Mouse (Mus musculus) C2C12 (cell line): ENCODE data around the gene Rubcnl. TPM values are rescaled to one million over a fixed set of nuclear protein-coding genes. Genes with fewer than 3 reads are reported as not detected.
A peak's percentile ranks its signal among the peaks of the same experiment; 100 is the strongest.

Experiments
- H3K27me3 ChIP-seq: one replicate; pipeline ENCODE4 v1.6.1; 2011; ENCODE audit not compliant: control insufficient read depth, insufficient read depth, insufficient read length
- H3K36me3 ChIP-seq: one replicate; pipeline ENCODE4 v1.6.1; 2011; ENCODE audit not compliant: control insufficient read depth, insufficient read depth
- H3K4me3 ChIP-seq: one replicate; pipeline ENCODE4 v1.5.1; 2011; ENCODE audit warnings: mild to moderate bottlenecking, control low read depth; ENCODE audit not compliant: poor library complexity, insufficient read depth, severe bottlenecking
- H3K79me2 ChIP-seq: one replicate; pipeline ENCODE4 v1.6.1; 2011; ENCODE audit not compliant: control insufficient read depth, insufficient read depth
- H3K79me3 ChIP-seq: one replicate; pipeline ENCODE4 v1.6.1; 2011; ENCODE audit warnings: low read depth, control low read depth
- H3ac ChIP-seq: one replicate; pipeline ENCODE3; 2011; ENCODE audit warnings: low read depth; ENCODE audit not compliant: control insufficient read depth, insufficient read length
- CEBPB ChIP-seq: IDR thresholded peaks from one replicate; pipeline ENCODE4 v1.6.1; 2011; ENCODE audit warnings: low read depth, mild to moderate bottlenecking, control low read depth, moderate library complexity
- CTCF ChIP-seq: IDR thresholded peaks from one replicate; pipeline ENCODE4 v1.5.1; 2011; ENCODE audit not compliant: control insufficient read depth, insufficient read depth, insufficient read length
- FOSL1 ChIP-seq: IDR thresholded peaks from one replicate; pipeline ENCODE4 v1.8.0; 2011; ENCODE audit warnings: mild to moderate bottlenecking, low read length; ENCODE audit not compliant: poor library complexity, insufficient read depth, severe bottlenecking
- MAX ChIP-seq: IDR thresholded peaks from one replicate; pipeline ENCODE4 v1.6.1; 2011; ENCODE audit warnings: mild to moderate bottlenecking, control low read depth
- MYOD1 ChIP-seq: IDR thresholded peaks from one replicate; pipeline ENCODE4 v1.6.1; 2011; ENCODE audit warnings: low read depth; ENCODE audit not compliant: control insufficient read depth, insufficient read length
- MYOG ChIP-seq: IDR thresholded peaks from one replicate; pipeline ENCODE4 v1.6.1; 2011; ENCODE audit not compliant: control insufficient read depth, insufficient read length; ENCODE audit errors: extremely low read depth
- USF1 ChIP-seq: IDR thresholded peaks from one replicate; pipeline ENCODE4 v1.6.1; 2011; ENCODE audit warnings: low read depth, mild to moderate bottlenecking, control low read depth, moderate library complexity
- polyA plus RNA-seq: library from polyadenylated mRNA; unstranded; fragments of >200 nt; fragmentation: generic; extraction: Trizol; gene quantifications from one replicate; pipeline ENCODE4 v1.2.1, GENCODE M21; 2012; ENCODE audit warnings: missing spikeins

Gene Rubcnl
- polyA plus RNA-seq, 1 experiment, result 0.40 TPM

GRCm38 (mm10) chr14:75032742-75033141 lies 16.9 kb downstream of the Rubcnl start:
- H3K4me3 ChIP-seq, result no peak overlapping the region
- no peak for TF ChIP-seq FOSL1
- no peak for TF ChIP-seq CTCF
- no peak for TF ChIP-seq MAX
- no peak for TF ChIP-seq MYOG
- TF ChIP-seq CEBPB, result no peak
- H3K79me2 ChIP-seq, result no peaks in the 10 kb centered on the region
- no peak overlapping the region for H3ac ChIP-seq
- H3K36me3 ChIP-seq, result no peaks in the 10 kb centered on the region
- H3K27me3 ChIP-seq, result no peaks in the 10 kb centered on the region
- H3K79me3 ChIP-seq, result no peaks in the 10 kb centered on the region

GRCm38 (mm10) chr14:75034240-75034639 lies 18.4 kb downstream of the Rubcnl start:
- no peaks in the 10 kb centered on the region for H3K36me3 ChIP-seq
- no peak overlapping the region for H3ac ChIP-seq
- no peak for TF ChIP-seq FOSL1
- no peak for TF ChIP-seq CEBPB
- no peak for TF ChIP-seq MAX
- TF ChIP-seq CTCF, result no peak
- no peak for TF ChIP-seq USF1
- no peak for TF ChIP-seq MYOG
- no peak for TF ChIP-seq MYOD1
- no peak overlapping the region for H3K4me3 ChIP-seq
- no peaks in the 10 kb centered on the region for H3K79me2 ChIP-seq
- no peaks in the 10 kb centered on the region for H3K27me3 ChIP-seq
- H3K79me3 ChIP-seq, result no peaks in the 10 kb centered on the region

- Histone ChIP-seq H3ac (no peak overlapping the region), H3K79me2 (no peaks in the 10 kb centered on the region), H3K79me3 (no peaks in the 10 kb centered on the region), H3K4me3 (no peak overlapping the region), H3K36me3 (no peaks in the 10 kb centered on the region), H3K27me3 (no peaks in the 10 kb centered on the region)
- TF ChIP-seq MYOD1, result no peak
- no peak for TF ChIP-seq CEBPB
- TF ChIP-seq MYOG, result no peak
- no peak for TF ChIP-seq MAX
- TF ChIP-seq FOSL1, result no peak
- no peak for TF ChIP-seq CTCF
- no peak for TF ChIP-seq USF1
These were observed 19.6 kb downstream of the Rubcnl start for GRCm38 (mm10) chr14:75035431-75035830.

- Histone ChIP-seq H3K27me3 (no peaks in the 10 kb centered on the region), H3K36me3 (no peaks in the 10 kb centered on the region), H3K79me3 (no peaks in the 10 kb centered on the region), H3K4me3 (no peak overlapping the region), H3K79me2 (no peaks in the 10 kb centered on the region), H3ac (no peak overlapping the region)
- TF ChIP-seq MAX, result peak; percentile 84
- no peak for TF ChIP-seq MYOD1
- no peak for TF ChIP-seq CTCF
- TF ChIP-seq FOSL1, result peak; percentile 91
- no peak for TF ChIP-seq CEBPB
- peak; percentile 50 for TF ChIP-seq USF1
- TF ChIP-seq MYOG, result no peak
These were observed 29.4 kb downstream of the Rubcnl start for GRCm38 (mm10) chr14:75045184-75045583.

- Histone ChIP-seq H3K36me3 (no peaks in the 10 kb centered on the region), H3K4me3 (no peak overlapping the region), H3ac (no peak overlapping the region), H3K79me2 (no peaks in the 10 kb centered on the region), H3K27me3 (no peaks in the 10 kb centered on the region), H3K79me3 (no peaks in the 10 kb centered on the region)
- TF ChIP-seq MYOD1 (no peak), CTCF (no peak), CEBPB (no peak), FOSL1 (no peak), MAX (no peak), USF1 (no peak), MYOG (no peak)
These were observed 36.6 kb downstream of the Rubcnl start for GRCm38 (mm10) chr14:75052451-75052850.

- no peak overlapping the region for H3K4me3 ChIP-seq
- no peaks in the 10 kb centered on the region for H3K79me3 ChIP-seq
- no peaks in the 10 kb centered on the region for H3K36me3 ChIP-seq
- no peaks in the 10 kb centered on the region for H3K27me3 ChIP-seq
- no peaks in the 10 kb centered on the region for H3K79me2 ChIP-seq
- TF ChIP-seq MAX (no peak), FOSL1 (no peak), MYOG (no peak), CEBPB (no peak), CTCF (no peak), USF1 (no peak), MYOD1 (no peak)
- H3ac ChIP-seq, result no peak overlapping the region
These were observed 38.9 kb downstream of the Rubcnl start for GRCm38 (mm10) chr14:75054455-75055343.
